In the genomic region with DNA sequence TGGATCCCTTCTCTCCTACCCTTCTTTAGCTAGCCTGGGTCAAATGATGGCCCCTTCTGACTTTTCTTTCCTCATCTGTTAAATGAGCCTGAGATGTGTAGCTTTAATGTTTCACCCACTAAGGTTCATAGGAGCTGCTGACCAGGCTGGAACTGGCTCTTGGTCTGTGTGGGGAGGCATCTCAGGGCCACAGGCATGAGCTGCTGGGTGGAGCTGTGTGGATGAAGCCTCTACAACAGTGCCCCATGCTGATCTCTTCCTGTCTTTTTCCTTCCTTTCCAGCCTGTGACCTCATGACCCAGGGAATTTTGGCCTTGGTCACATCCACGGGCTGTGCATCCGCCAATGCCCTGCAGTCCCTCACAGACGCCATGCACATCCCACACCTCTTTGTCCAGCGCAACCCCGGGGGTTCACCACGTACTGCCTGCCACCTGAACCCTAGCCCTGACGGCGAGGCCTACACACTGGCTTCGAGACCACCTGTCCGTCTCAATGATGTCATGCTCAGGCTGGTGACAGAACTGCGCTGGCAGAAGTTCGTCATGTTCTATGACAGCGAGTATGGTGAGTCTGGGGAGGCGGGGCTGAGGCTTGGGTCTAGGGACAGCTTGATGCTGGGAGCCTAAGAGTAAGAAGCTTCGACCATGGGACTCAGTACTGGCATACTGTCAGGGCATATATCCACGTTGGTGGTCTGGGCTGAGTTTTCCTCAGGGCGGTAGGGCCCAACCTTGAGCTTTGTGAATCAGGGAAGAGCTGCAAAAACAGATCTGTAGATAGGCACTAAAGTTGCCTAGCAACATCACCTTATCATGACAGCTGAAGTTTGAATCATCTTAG, we compare ENCODE assay signal across 11 mouse cellular contexts.
DNase-seq lines count a peak whose midpoint lies in the region; ATAC-seq lines count a peak whose summit lies in the region.
"Had no signal": no experiment of that assay in that cellular context is flagged by ENCODE, and none has a peak within 500 bp of the region (broad histone marks: within the 10 kb centered on the region; RNA-seq: fewer than 3 reads in every experiment).

No protein-coding gene starts in this region.

- WGBS in kidney, embryonic 15.5 days, result 81% methylated on average over 17 of the region's 17 CpGs
- 90% methylated on average over 17 of the region's 17 CpGs for WGBS in kidney, embryonic 14.5 days
- 87% methylated on average over 17 of the region's 17 CpGs for WGBS in forebrain, embryonic 14.5 days
- 86% methylated on average over 17 of the region's 17 CpGs for WGBS in midbrain, embryonic 13.5 days

- no peak overlapping the region for H3K4me3 ChIP-seq in kidney, embryonic 15.5 days (replicated peaks)
- H3K4me3 ChIP-seq in kidney, embryonic 14.5 days (ENCODE audit: low read length), result no peak overlapping the region
- no peak overlapping the region for H3K4me3 ChIP-seq in forebrain, embryonic 14.5 days (ENCODE audit: low read depth, low read length)
- no peak overlapping the region for H3K4me3 ChIP-seq in midbrain, embryonic 13.5 days (replicated peaks)
- H3K4me3 ChIP-seq: embryonic facial prominence, embryonic 13.5 days had no signal

- no peak overlapping the region for H3K9ac ChIP-seq in kidney, embryonic 15.5 days
- H3K9ac ChIP-seq in kidney, embryonic 14.5 days (ENCODE audit: low read depth, low read length), result no peak overlapping the region
- no peak overlapping the region for H3K9ac ChIP-seq in forebrain, embryonic 14.5 days (ENCODE audit: low read length)
- no peak overlapping the region for H3K9ac ChIP-seq in midbrain, embryonic 13.5 days (replicated peaks)
- H3K9ac ChIP-seq: embryonic facial prominence, embryonic 13.5 days had no signal

- peak; percentile 33 for DNase-seq in brain, adult 2 months (ENCODE audit: low read depth, low spot score)
- DNase-seq in forebrain, embryonic 14.5 days (ENCODE audit: low spot score), result no peak
- DNase-seq in ovary, postnatal 36 days (ENCODE audit: low spot score), result no peak
- DNase-seq in spleen, postnatal 36 days (ENCODE audit: low spot score in 2 of 2), result no peak
- DNase-seq: cerebellum, adult 9-10 months; kidney, postnatal 14 days; liver had no signal

- H3K27me3 ChIP-seq in kidney, embryonic 15.5 days, result no peaks in the 10 kb centered on the region
- no peaks in the 10 kb centered on the region for H3K27me3 ChIP-seq in kidney, embryonic 14.5 days (ENCODE audit: control insufficient read depth, insufficient read depth, low read length)
- no peaks in the 10 kb centered on the region for H3K27me3 ChIP-seq in forebrain, embryonic 14.5 days (replicated peaks; ENCODE audit: control insufficient read depth, insufficient read depth, low read length)
- no peaks in the 10 kb centered on the region for H3K27me3 ChIP-seq in midbrain, embryonic 13.5 days
- H3K27me3 ChIP-seq: embryonic facial prominence, embryonic 13.5 days had no signal

- no peaks in the 10 kb centered on the region for H3K36me3 ChIP-seq in kidney, embryonic 15.5 days
- no peaks in the 10 kb centered on the region for H3K36me3 ChIP-seq in kidney, embryonic 14.5 days (ENCODE audit: control insufficient read depth, insufficient read depth, low read length)
- H3K36me3 ChIP-seq in forebrain, embryonic 14.5 days (ENCODE audit: control insufficient read depth, insufficient read depth, low read length), result no peaks in the 10 kb centered on the region
- no peaks in the 10 kb centered on the region for H3K36me3 ChIP-seq in midbrain, embryonic 13.5 days
- H3K36me3 ChIP-seq: embryonic facial prominence, embryonic 13.5 days had no signal

- no peak overlapping the region for H3K27ac ChIP-seq in kidney, embryonic 15.5 days
- H3K27ac ChIP-seq in kidney, embryonic 14.5 days (ENCODE audit: low read depth, low read length), result no peak overlapping the region
- H3K27ac ChIP-seq in forebrain, embryonic 14.5 days (ENCODE audit: low read depth, low read length), result no peak overlapping the region
- peak overlapping the region; percentile 30; the same call in 1 of the 2 replicates for H3K27ac ChIP-seq in midbrain, embryonic 13.5 days
- H3K27ac ChIP-seq: embryonic facial prominence, embryonic 13.5 days had no signal

- 0 out of 2 replicates have a peak, but pooled peaks have one; percentile 15 for ATAC-seq in kidney, embryonic 15.5 days (replicated peaks; ENCODE audit: low FRiP score)
- ATAC-seq in kidney, embryonic 14.5 days (ENCODE audit: low FRiP score, low TSS enrichment), result no peak; the same call in 1 of the 2 replicates
- ATAC-seq in forebrain, embryonic 14.5 days, result peak; percentile 14; the same call in 1 of the 2 replicates
- ATAC-seq in midbrain, embryonic 13.5 days, result peak; percentile 78

- no peaks in the 10 kb centered on the region for H3K4me1 ChIP-seq in kidney, embryonic 15.5 days
- H3K4me1 ChIP-seq in kidney, embryonic 14.5 days (ENCODE audit: control insufficient read depth, insufficient read depth, low read length), result no peaks in the 10 kb centered on the region
- H3K4me1 ChIP-seq in forebrain, embryonic 14.5 days (ENCODE audit: control insufficient read depth, insufficient read depth, low read length), result no peaks in the 10 kb centered on the region; the same call in 1 of the 2 replicates
- H3K4me1 ChIP-seq in midbrain, embryonic 13.5 days (replicated peaks), result 0 out of 2 replicates have a peak, but pooled peaks cover 3% of the 10 kb centered on the region
- H3K4me1 ChIP-seq: embryonic facial prominence, embryonic 13.5 days had no signal

- no peaks in the 10 kb centered on the region for H3K9me3 ChIP-seq in kidney, embryonic 15.5 days (replicated peaks)
- H3K9me3 ChIP-seq in kidney, embryonic 14.5 days (ENCODE audit: control insufficient read depth, low read length), result no peaks in the 10 kb centered on the region
- H3K9me3 ChIP-seq in forebrain, embryonic 14.5 days (replicated peaks; ENCODE audit: control insufficient read depth, low read length), result no peaks in the 10 kb centered on the region
- no peaks in the 10 kb centered on the region for H3K9me3 ChIP-seq in midbrain, embryonic 13.5 days
- H3K9me3 ChIP-seq: embryonic facial prominence, embryonic 13.5 days had no signal

- no peak overlapping the region for H3K4me2 ChIP-seq in kidney, embryonic 15.5 days
- no peak overlapping the region for H3K4me2 ChIP-seq in kidney, embryonic 14.5 days (replicated peaks; ENCODE audit: low read depth, low read length)
- no peak overlapping the region for H3K4me2 ChIP-seq in forebrain, embryonic 14.5 days (ENCODE audit: low read length)
- H3K4me2 ChIP-seq in midbrain, embryonic 13.5 days (replicated peaks), result no peak overlapping the region
- H3K4me2 ChIP-seq: embryonic facial prominence, embryonic 13.5 days had no signal
